Mouse (Mus musculus) kidney, postnatal 36 days (tissue): ENCODE measurements at regions not wholly inside any gene's neighbourhood (a gene's known extent, or its start where the extent isn't known, plus 50 kb on each side); places are given as distances from the start of the nearest gene placed in this dataset.
A peak's percentile ranks its signal among the peaks of the same experiment; 100 is the strongest.

Source experiments
- DNase-seq, 2 experiments: peaks; one replicate each; pipeline ENCODE4 v3.0.0; 2021 to 2022; ENCODE audit warnings: mixed read lengths in 2 of 2

GRCm38 (mm10) chr3:61740088-61740487 lies 374.3 kb upstream of the B430305J03Rik start:
- DNase-seq, result no peak

- DNase-seq, result no peak
Measured at GRCm38 (mm10) chr3:61738528-61738927, 372.8 kb upstream of the B430305J03Rik start.

- no peak for DNase-seq
Measured at GRCm38 (mm10) chr3:61716785-61717184, 351.0 kb upstream of the B430305J03Rik start.

DNA sequence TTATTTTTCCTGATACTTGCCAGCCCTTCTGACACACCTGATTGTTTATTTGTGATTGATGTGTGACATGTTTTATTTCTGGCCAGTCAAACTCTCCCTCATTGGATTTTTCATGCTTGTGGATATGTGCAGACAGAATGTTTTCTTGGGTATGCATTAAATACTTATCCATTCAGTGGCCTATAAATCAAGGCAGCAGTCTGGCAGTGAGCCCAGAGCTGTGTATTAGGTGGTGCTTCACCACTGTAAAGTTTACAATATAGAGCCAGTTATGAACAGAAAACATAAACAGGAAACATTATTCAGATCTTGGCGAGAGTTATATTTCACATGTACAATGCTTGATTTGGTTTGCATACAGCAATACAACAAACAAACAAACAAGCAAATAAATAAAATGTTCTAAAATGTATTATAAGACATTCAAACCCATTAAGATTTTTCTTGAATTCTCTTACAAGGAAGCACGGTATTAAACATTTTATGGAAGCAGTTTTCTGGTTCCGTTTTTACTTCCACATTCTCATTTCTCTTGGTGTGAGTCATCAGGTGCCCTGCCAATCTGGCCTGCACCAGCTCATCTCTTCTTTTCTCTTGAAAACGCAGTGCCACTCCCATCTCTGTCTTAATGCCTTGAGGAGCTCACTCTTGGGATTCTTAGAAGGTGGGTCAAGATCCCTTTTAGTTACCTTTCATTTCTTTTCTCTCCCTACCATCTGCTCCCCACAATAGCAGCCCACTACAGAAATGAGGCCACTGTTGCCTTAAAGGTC lies 322.4 kb upstream of the B430305J03Rik start:
- no peak for DNase-seq

DNA sequence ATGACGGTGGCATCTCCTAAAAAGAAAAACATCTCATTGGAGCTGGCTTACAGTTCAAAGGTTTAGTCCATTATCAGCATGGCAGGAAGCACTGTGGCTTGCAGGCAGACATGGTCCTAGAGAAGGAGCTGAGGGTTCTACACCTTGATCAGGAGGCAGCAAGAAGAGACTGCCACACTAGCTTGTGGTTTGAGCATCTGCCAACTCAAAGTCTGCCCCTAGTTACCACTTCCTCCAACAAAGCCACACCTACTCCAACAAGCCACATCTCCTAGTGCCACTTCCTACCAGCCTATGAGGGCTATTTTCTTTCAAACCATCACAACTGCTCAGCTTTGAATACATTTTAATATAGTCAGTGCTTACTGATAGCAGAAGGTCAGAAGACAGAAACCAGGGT lies 305.1 kb upstream of the B430305J03Rik start:
- DNase-seq, result no peak

- DNase-seq, result no peak
Measured at GRCm38 (mm10) chr3:61656143-61656542, 290.4 kb upstream of the B430305J03Rik start.

- DNase-seq, result no peak
Measured at GRCm38 (mm10) chr3:61628535-61628934, 262.8 kb upstream of the B430305J03Rik start.

- DNase-seq, result no peak
Measured at GRCm38 (mm10) chr3:61628099-61628498, 262.3 kb upstream of the B430305J03Rik start.

GRCm38 (mm10) chr3:61623954-61624487 lies 258.3 kb upstream of the B430305J03Rik start:
- no peak for DNase-seq

GRCm38 (mm10) chr3:61605469-61605868 lies 239.7 kb upstream of the B430305J03Rik start:
- DNase-seq, result no peak

DNA sequence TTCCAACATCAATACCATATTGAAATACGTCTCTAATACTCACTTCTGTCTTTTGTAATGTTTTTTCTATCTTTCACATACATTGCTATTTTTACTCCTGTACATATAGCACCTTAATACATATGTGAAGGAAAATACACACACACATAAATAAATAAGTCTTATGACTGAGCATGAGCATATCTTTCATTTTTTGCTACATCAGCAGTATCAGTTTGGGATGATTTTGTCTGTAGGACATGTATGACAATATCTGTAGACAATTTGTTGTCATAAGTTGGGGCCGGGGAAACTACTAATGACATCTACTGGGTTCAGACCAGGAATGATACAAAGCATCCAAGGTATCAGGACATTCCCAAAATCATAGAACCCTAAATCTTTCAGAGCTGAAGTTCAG lies 237.1 kb upstream of the B430305J03Rik start:
- no peak for DNase-seq

DNA sequence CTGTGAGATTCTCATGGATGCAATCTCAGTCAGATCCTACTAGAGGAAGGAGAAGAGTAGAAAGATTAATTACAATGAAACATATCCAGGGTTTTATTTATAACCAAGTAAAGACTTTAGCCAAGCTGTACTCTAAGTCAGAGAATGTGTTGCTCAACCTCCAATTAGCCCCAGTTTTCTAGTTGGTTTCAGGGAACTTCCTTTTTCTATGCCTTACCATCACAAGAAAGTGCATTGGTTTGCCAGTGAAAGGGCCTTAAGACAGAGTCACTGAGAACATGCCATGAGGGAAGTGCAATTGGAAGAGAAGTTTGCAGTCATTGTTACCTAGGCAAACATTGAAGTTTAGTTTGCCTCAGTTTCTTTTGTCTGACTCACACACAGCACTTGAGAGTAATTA lies 229.8 kb upstream of the B430305J03Rik start:
- DNase-seq, result no peak

- no peak for DNase-seq
Measured at GRCm38 (mm10) chr3:61592342-61592741, 226.6 kb upstream of the B430305J03Rik start.

GRCm38 (mm10) chr3:61583669-61584068 lies 217.9 kb upstream of the B430305J03Rik start:
- no peak for DNase-seq

- DNase-seq, result no peak
Measured at GRCm38 (mm10) chr3:61582927-61583326, 217.2 kb upstream of the B430305J03Rik start.

GRCm38 (mm10) chr3:61580252-61580651 lies 214.5 kb upstream of the B430305J03Rik start:
- no peak for DNase-seq

DNA sequence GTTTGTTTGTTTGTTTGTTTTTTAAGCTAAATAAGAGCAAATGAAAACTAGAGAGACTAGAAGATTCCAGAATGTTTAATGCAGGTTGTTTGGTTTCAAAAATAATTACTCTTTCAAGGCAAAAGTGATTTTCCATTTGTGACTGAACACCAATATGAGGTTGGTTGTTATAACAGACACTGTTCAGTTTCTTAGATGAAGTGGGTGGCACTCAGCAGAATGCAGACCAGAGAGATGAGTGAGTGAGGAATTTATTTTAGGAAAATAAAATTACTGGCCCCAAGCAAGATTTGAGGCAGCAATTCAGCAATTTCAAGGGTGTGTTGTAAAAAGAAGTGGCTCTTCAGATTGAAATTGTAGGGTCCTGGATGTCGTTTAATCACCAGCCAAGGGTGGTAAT lies 171.4 kb upstream of the B430305J03Rik start:
- DNase-seq, result no peak

GRCm38 (mm10) chr3:61535751-61536150 lies 170.0 kb upstream of the B430305J03Rik start:
- no peak for DNase-seq

DNA sequence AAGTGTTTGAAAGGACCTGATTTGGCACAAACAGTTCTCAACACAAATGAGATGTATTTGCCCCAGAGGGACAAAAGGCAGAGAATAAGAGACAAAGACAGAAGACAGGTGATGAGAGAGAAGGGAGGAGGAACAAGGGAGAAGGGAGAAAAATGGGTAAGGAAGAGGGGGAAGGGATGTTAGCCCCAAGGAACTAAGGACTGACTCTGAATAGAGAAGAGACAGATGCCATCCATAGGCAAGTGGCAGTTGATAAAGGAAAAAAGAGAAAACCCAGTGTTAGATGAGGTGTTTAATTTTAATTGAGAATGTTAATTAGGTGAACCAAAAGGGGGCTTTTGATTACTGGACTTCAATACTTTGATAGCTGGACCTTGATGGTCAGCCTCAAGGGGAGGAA lies 137.4 kb upstream of the B430305J03Rik start:
- DNase-seq, result no peak

- no peak for DNase-seq
Measured at GRCm38 (mm10) chr3:61494835-61495234, 129.1 kb upstream of the B430305J03Rik start.

DNA sequence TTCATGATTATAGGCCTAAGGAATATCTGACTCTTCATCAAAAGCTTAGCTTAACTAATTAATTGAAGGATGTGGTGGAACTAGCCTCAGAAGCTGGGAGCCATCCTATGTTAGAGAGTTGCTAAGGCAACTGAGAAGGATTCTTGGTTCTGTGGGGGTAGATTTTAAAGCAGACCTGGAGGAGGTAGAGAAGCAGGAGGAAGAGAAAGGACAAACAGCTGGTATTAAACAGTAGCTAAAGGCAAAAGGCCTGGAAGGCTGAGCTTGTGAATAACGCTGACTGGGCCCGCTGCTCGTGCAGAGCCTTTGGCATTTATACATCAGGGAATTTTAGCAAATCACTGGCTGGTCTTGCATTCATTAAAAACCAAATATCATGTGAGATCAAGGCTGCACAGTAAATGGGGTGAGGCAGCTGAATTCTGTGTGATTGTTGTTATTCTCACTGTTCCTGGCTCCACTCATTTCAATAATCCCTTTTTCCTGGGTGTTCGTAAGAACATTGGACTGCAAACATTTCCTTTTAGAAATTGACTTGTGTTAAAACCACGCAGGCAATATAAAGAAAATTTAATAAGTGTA lies 121.1 kb upstream of the B430305J03Rik start:
- no peak for DNase-seq

GRCm38 (mm10) chr3:61478861-61479584 lies 113.3 kb upstream of the B430305J03Rik start:
- DNase-seq, result no peak

- DNase-seq, result no peak
Measured at GRCm38 (mm10) chr3:61475018-61475417, 109.3 kb upstream of the B430305J03Rik start.

DNA sequence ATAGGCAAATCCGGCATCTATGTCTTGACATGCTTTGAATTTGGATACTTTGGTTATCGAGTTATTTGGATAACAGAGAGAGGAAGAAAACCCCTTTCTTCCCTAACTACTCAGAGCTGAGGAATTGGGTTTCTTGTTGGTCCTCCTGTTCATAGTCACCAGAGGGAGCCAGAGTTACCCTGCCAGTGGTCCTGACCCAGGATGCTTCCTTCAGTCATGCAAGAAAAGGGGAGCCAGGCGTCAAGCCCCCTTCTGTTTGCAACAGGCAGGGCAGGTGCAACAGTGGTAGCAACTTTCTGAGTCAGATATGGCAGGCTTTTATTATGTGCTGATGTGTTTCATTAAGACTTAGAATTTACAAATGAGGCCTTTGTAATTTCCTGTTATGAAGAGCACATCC lies 101.4 kb upstream of the B430305J03Rik start:
- peak in 1 of 2 experiments; percentile 4 for DNase-seq
